Mouse (Mus musculus): Measurements from ENCODE around the gene Esyt2. TPM values are rescaled to one million over a fixed set of nuclear protein-coding genes. Genes with fewer than 3 reads are reported as not detected.
A peak's percentile ranks its signal among the peaks of the same experiment; 100 is the strongest.

The Esyt2 gene
- polyA plus RNA-seq, 1 experiment from 2014 or later: 11.9 TPM

GRCm38 (mm10) chr12:116281427-116282281 lies 658 bp downstream of the Esyt2 start:
- Histone ChIP-seq H3K4me2 (peak overlapping the region; percentile 98), H3K9ac (peak overlapping the region; percentile 96), H3K36me3 (no peaks in the 10 kb centered on the region), H3K4me1 (replicated peaks) (peaks cover 12% of the 10 kb centered on the region), H3K4me3 (peak overlapping the region; percentile 94), H3K27ac (peak overlapping the region; percentile 97), H3K27me3 (no peaks in the 10 kb centered on the region; the same call in 1 of the 2 replicates), H3K9me3 (no peaks in the 10 kb centered on the region)
- WGBS: under 1% methylated on average over 47 of the region's 55 CpGs
- ATAC-seq (ENCODE audit: low FRiP score): no peak

- 91% methylated on average over 2 of the region's 2 CpGs for WGBS
- H3K36me3 ChIP-seq: no peaks in the 10 kb centered on the region
- no peaks in the 10 kb centered on the region for H3K9me3 ChIP-seq
- H3K4me3 ChIP-seq: no peak overlapping the region
- ATAC-seq (ENCODE audit: low FRiP score): no peak
- H3K27me3 ChIP-seq: no peaks in the 10 kb centered on the region
- no peak overlapping the region for H3K9ac ChIP-seq
- H3K4me1 ChIP-seq (replicated peaks): peaks cover 12% of the 10 kb centered on the region
- H3K4me2 ChIP-seq: no peak overlapping the region
- H3K27ac ChIP-seq: no peak overlapping the region
Measured at GRCm38 (mm10) chr12:116282856-116283255, 1.9 kb downstream of the Esyt2 start.

- Histone ChIP-seq H3K9ac (no peak overlapping the region), H3K27me3 (no peaks in the 10 kb centered on the region), H3K4me1 (replicated peaks) (peaks cover 12% of the 10 kb centered on the region), H3K9me3 (no peaks in the 10 kb centered on the region), H3K4me2 (no peak overlapping the region), H3K36me3 (no peaks in the 10 kb centered on the region), H3K4me3 (no peak overlapping the region), H3K27ac (no peak overlapping the region)
- 92% methylated on average over 2 of the region's 2 CpGs for WGBS
- no peak for ATAC-seq (ENCODE audit: low FRiP score)
Measured at GRCm38 (mm10) chr12:116283511-116283910, 2.5 kb downstream of the Esyt2 start.

GRCm38 (mm10) chr12:116293185-116293584 lies 12.2 kb downstream of the Esyt2 start:
- ATAC-seq (ENCODE audit: low FRiP score): no peak
- H3K36me3 ChIP-seq: no peaks in the 10 kb centered on the region
- no peak overlapping the region for H3K4me2 ChIP-seq
- no peak overlapping the region for H3K4me3 ChIP-seq
- no peaks in the 10 kb centered on the region for H3K27me3 ChIP-seq
- 85% methylated on average over 2 of the region's 2 CpGs for WGBS
- no peak overlapping the region for H3K27ac ChIP-seq
- H3K9ac ChIP-seq: no peak overlapping the region
- no peaks in the 10 kb centered on the region for H3K4me1 ChIP-seq (replicated peaks)
- no peaks in the 10 kb centered on the region for H3K9me3 ChIP-seq

DNA sequence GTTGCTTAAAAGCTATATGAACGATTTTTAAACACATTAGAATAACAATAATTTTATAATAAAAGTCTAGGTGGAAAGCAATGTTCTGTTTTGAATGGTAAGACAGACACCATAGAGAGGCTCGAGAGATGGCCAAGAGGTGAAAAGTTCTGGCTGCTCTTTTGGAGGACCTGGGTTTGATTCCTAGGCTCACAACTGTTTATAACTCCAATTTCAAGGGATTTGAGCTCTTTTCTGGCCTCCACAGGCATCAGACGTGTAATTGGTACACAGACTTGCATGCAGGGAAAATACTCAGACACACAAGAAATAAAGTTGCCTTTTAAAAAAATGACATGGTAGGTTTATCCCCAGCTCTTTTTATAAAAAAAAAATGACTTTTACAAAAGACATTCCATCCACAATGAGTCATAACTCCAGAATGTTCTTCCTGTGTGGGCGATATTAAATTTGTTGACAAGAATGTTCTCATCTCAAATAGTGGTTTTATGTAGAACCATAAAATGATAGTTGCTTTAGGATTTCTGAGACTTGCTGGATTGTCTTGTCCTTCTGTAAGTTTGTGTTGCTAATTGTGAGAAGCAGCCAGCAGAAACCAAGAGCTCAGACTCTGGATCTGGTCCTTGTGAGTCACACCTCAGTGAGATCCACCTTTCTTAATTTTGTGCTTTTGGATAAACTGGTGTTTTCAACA lies 12.8 kb downstream of the Esyt2 start:
- H3K36me3 ChIP-seq: no peaks in the 10 kb centered on the region
- H3K9ac ChIP-seq: no peak overlapping the region
- no peak overlapping the region for H3K4me2 ChIP-seq
- H3K27me3 ChIP-seq: no peaks in the 10 kb centered on the region
- H3K4me1 ChIP-seq (replicated peaks): no peaks in the 10 kb centered on the region
- 92% methylated on average over 4 of the region's 4 CpGs for WGBS
- H3K9me3 ChIP-seq: no peaks in the 10 kb centered on the region
- no peak for ATAC-seq (ENCODE audit: low FRiP score)
- no peak overlapping the region for H3K4me3 ChIP-seq
- H3K27ac ChIP-seq: no peak overlapping the region

- no peak for ATAC-seq (ENCODE audit: low FRiP score)
- Histone ChIP-seq H3K4me3 (no peak overlapping the region), H3K9ac (no peak overlapping the region), H3K9me3 (no peaks in the 10 kb centered on the region; the same call in 1 of the 2 replicates), H3K4me1 (replicated peaks) (no peaks in the 10 kb centered on the region), H3K27me3 (no peaks in the 10 kb centered on the region), H3K4me2 (no peak overlapping the region), H3K36me3 (0 out of 2 replicates have a peak, but pooled peaks cover 2% of the 10 kb centered on the region), H3K27ac (no peak overlapping the region)
- 96% methylated on average over 2 of the region's 2 CpGs for WGBS
Measured at GRCm38 (mm10) chr12:116299906-116300305, 18.9 kb downstream of the Esyt2 start.

DNA sequence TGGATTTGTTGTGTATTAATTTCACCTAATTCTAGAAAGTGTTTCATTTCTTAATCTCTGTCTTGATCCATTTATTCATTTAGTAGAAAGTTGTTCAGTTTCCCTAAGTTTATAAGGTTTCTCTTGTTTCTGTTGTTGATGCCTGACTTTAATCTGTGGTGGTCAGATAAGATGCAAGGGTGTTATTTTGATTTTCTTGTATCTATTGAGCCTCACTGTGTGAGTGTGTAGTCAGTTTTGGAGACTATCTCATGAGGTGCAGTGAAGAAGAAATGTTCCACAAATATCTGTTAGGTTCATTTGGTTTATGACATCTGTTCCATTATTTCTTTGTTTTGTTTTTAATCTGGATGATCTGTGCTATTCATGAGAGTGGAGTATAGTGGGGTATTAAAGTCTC lies 21.2 kb downstream of the Esyt2 start:
- H3K9ac ChIP-seq: no peak overlapping the region

GRCm38 (mm10) chr12:116306042-116306441 lies 25.0 kb downstream of the Esyt2 start:
- no peak overlapping the region for H3K4me3 ChIP-seq
- H3K4me2 ChIP-seq: no peak overlapping the region
- WGBS: 64% methylated on average over 1 of the region's 1 CpGs
- no peak overlapping the region for H3K9ac ChIP-seq
- no peaks in the 10 kb centered on the region; the same call in 1 of the 2 replicates for H3K9me3 ChIP-seq
- H3K4me1 ChIP-seq (replicated peaks): no peaks in the 10 kb centered on the region
- H3K27ac ChIP-seq: no peak overlapping the region
- ATAC-seq (ENCODE audit: low FRiP score): no peak
- no peaks in the 10 kb centered on the region for H3K36me3 ChIP-seq
- no peaks in the 10 kb centered on the region for H3K27me3 ChIP-seq

More for the DNA sequence above, 21.2 kb downstream of the Esyt2 start:
- H3K4me1 ChIP-seq (replicated peaks): no peaks in the 10 kb centered on the region
- H3K9me3 ChIP-seq: no peaks in the 10 kb centered on the region; the same call in 1 of the 2 replicates
- H3K4me3 ChIP-seq: no peak overlapping the region
- H3K4me2 ChIP-seq: no peak overlapping the region
- ATAC-seq (ENCODE audit: low FRiP score): no peak
- 0 out of 2 replicates have a peak, but pooled peaks cover 2% of the 10 kb centered on the region for H3K36me3 ChIP-seq
- no peak overlapping the region for H3K27ac ChIP-seq
- no peaks in the 10 kb centered on the region for H3K27me3 ChIP-seq

DNA sequence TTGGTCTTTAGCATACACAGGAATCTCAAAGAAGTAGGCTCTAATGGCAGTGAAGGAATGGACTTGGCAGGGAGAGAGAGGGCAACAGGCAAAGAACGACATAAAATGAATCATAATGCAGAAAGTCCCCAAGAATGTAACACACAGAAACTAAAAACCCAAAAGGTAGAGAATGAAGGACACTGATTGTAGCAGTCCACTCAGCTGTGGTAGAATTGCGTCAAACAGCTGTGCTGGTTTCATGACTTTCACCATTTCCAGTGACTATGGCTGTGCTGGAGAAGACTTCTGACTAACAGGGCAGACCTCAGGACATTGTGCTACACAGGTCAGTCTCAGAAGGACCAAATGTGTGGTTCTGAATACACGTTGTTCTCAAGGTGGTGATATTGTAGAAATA lies 26.9 kb downstream of the Esyt2 start:
- Histone ChIP-seq H3K4me3 (no peak overlapping the region), H3K36me3 (no peaks in the 10 kb centered on the region), H3K27ac (no peak overlapping the region), H3K4me2 (no peak overlapping the region), H3K9ac (no peak overlapping the region), H3K4me1 (replicated peaks) (no peaks in the 10 kb centered on the region), H3K27me3 (no peaks in the 10 kb centered on the region), H3K9me3 (no peaks in the 10 kb centered on the region)
- 93% methylated on average over 3 of the region's 3 CpGs for WGBS
- no peak for ATAC-seq (ENCODE audit: low FRiP score)

GRCm38 (mm10) chr12:116308612-116309011 lies 27.6 kb downstream of the Esyt2 start:
- no peaks in the 10 kb centered on the region for H3K9me3 ChIP-seq
- H3K4me2 ChIP-seq: no peak overlapping the region
- H3K4me3 ChIP-seq: no peak overlapping the region
- no peaks in the 10 kb centered on the region for H3K4me1 ChIP-seq (replicated peaks)
- H3K27ac ChIP-seq: no peak overlapping the region
- 85% methylated on average over 2 of the region's 2 CpGs for WGBS
- ATAC-seq (ENCODE audit: low FRiP score): no peak
- no peak overlapping the region for H3K9ac ChIP-seq
- H3K27me3 ChIP-seq: no peaks in the 10 kb centered on the region
- no peaks in the 10 kb centered on the region for H3K36me3 ChIP-seq

GRCm38 (mm10) chr12:116313816-116314215 lies 32.8 kb downstream of the Esyt2 start:
- no peak overlapping the region for H3K4me3 ChIP-seq
- no peak overlapping the region for H3K27ac ChIP-seq
- ATAC-seq (ENCODE audit: low FRiP score): no peak
- WGBS: 92% methylated on average over 1 of the region's 1 CpGs
- H3K4me1 ChIP-seq (replicated peaks): no peaks in the 10 kb centered on the region
- H3K9ac ChIP-seq: no peak overlapping the region
- H3K4me2 ChIP-seq: no peak overlapping the region
- no peaks in the 10 kb centered on the region for H3K9me3 ChIP-seq
- no peaks in the 10 kb centered on the region for H3K36me3 ChIP-seq
- H3K27me3 ChIP-seq: no peaks in the 10 kb centered on the region

- no peaks in the 10 kb centered on the region for H3K9me3 ChIP-seq
- H3K4me2 ChIP-seq: no peak overlapping the region
- H3K4me3 ChIP-seq: no peak overlapping the region
- 91% methylated on average over 3 of the region's 3 CpGs for WGBS
- no peak for ATAC-seq (ENCODE audit: low FRiP score)
- no peak overlapping the region for H3K9ac ChIP-seq
- H3K4me1 ChIP-seq (replicated peaks): no peaks in the 10 kb centered on the region
- H3K27me3 ChIP-seq: no peaks in the 10 kb centered on the region
- no peaks in the 10 kb centered on the region for H3K36me3 ChIP-seq
- H3K27ac ChIP-seq: no peak overlapping the region
Measured at GRCm38 (mm10) chr12:116315498-116315897, 34.5 kb downstream of the Esyt2 start.

All from hindbrain, embryonic 13.5 days (tissue).